Mouse (Mus musculus) hindbrain, embryonic 12.5 days (tissue): ENCODE measurements at regions not wholly inside any gene's neighbourhood (a gene's known extent, or its start where the extent isn't known, plus 50 kb on each side); places are given as distances from the start of the nearest gene placed in this dataset.

ENCODE experiments used
- ATAC-seq: fragments of 200-750 bp; cut with Nextera tagmentation; 2 replicates; pipeline ENCODE4 v1.8.0; 2017; ENCODE audit warnings: moderate TSS enrichment; ENCODE audit not compliant: low FRiP score
- H3K27ac ChIP-seq: fragments of 300-500 bp; sonication (generic); 2 replicates; pipeline ENCODE4 v1.5.1; 2016; ENCODE audit warnings: mild to moderate bottlenecking
- H3K27me3 ChIP-seq: fragments of 300-500 bp; sonication (generic); 2 replicates; pipeline ENCODE4 v1.6.1; 2016; ENCODE audit warnings: mild to moderate bottlenecking
- H3K36me3 ChIP-seq: fragments of 300-500 bp; sonication (generic); 2 replicates; pipeline ENCODE4 v1.6.1; 2016; ENCODE audit warnings: mild to moderate bottlenecking
- H3K4me1 ChIP-seq: fragments of 300-500 bp; sonication (generic); 2 replicates; pipeline ENCODE4 v1.6.1; 2016
- H3K4me2 ChIP-seq: fragments of 300-500 bp; sonication (generic); replicated peaks from 2 replicates; pipeline ENCODE4 v1.6.1; 2016; ENCODE audit warnings: mild to moderate bottlenecking
- H3K4me3 ChIP-seq: fragments of 300-500 bp; sonication (generic); 2 replicates; pipeline ENCODE4 v1.5.1; 2016; ENCODE audit warnings: mild to moderate bottlenecking
- H3K9ac ChIP-seq: fragments of 300-500 bp; sonication (generic); 2 replicates; pipeline ENCODE4 v1.6.1; 2016; ENCODE audit warnings: mild to moderate bottlenecking, moderate library complexity
- H3K9me3 ChIP-seq: fragments of 300-500 bp; sonication (generic); replicated peaks from 2 replicates; pipeline ENCODE4 v1.6.1; 2016; ENCODE audit warnings: mild to moderate bottlenecking
- WGBS: fragments of 180-500 bp; shearing (Covaris S2); methylation state at CpG from one replicate; pipeline ENCODE4 v1.1.7; 2016; 5-methylcytosine and 5-hydroxymethylcytosine counted together

DNA sequence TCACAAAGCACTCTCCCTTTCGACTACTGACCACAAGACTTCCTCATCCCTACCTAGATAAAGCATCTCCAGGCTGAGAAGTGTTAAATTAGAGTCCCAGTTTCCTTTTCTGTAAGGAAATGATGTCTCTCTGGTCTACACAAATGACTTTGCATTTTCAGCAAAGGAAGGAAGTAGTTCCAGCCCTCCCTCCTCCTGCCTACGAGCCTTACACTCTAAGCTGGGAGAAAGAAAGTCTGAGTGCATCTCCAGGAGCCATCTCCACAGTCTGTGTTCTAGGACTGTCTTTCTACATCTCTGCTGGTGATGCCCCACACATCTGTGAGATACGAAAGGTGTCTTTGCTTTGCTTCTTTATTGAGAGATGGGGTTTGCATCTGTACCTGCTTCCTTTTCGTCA, 251.1 kb upstream of the Prickle1 start:
- Histone ChIP-seq H3K9me3 (no peaks in the 10 kb centered on the region), H3K4me2 (no peak overlapping the region), H3K27me3 (no peaks in the 10 kb centered on the region), H3K4me3 (no peak overlapping the region), H3K36me3 (no peaks in the 10 kb centered on the region), H3K27ac (no peak overlapping the region), H3K9ac (no peak overlapping the region), H3K4me1 (no peaks in the 10 kb centered on the region)
- WGBS: 82% methylated on average over 4 of the region's 4 CpGs
- no peak for ATAC-seq

DNA sequence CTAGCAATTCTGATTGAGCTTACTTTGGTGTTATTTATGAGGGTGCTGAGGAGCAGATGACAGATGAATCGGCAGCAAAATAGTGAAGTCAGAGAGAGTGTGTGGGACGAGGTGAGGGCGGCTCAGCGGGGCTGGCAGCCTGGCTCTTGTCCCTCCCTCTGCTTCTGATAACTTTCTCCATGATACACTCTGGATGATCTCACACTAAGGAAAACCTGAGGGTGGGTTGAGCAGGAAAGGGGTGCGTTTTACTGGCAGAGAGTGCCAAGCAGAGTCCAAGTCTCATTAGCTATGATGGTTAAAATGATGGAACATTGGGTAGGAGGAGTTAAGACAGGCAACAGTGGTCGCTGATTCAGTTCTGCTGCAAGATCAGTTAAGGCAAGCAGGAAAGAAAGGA, 250.1 kb upstream of the Prickle1 start:
- H3K4me3 ChIP-seq: no peak overlapping the region
- H3K4me2 ChIP-seq: no peak overlapping the region
- H3K27me3 ChIP-seq: no peaks in the 10 kb centered on the region
- no peak overlapping the region for H3K27ac ChIP-seq
- no peaks in the 10 kb centered on the region for H3K36me3 ChIP-seq
- ATAC-seq: no peak
- no peak overlapping the region for H3K9ac ChIP-seq
- 85% methylated on average over 6 of the region's 6 CpGs for WGBS
- no peaks in the 10 kb centered on the region for H3K4me1 ChIP-seq
- H3K9me3 ChIP-seq: no peaks in the 10 kb centered on the region

DNA sequence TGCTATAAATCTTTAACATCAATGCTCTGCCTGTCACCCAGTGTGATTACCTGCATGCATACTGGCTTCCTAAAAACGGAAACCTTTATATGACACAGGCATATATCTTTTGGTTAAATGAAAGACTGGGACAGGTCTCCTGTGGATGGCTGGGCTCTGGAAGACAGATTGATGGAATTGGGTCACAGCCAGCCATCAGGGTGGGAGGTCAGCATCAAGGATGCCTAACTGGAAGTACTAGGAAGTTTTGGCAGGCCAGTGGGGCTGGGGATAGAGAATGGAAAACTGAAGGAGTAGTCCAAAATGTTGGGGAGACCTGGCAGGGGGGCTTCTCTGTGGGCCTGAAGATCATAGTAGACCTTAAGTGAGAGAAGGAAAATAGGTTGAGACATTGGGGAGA, 237.3 kb upstream of the Prickle1 start:
- no peak overlapping the region for H3K4me2 ChIP-seq
- H3K9ac ChIP-seq: no peak overlapping the region
- H3K27ac ChIP-seq: no peak overlapping the region
- H3K4me1 ChIP-seq: no peaks in the 10 kb centered on the region
- no peak for ATAC-seq
- H3K4me3 ChIP-seq: no peak overlapping the region
- H3K36me3 ChIP-seq: no peaks in the 10 kb centered on the region
- whole genome bisulfite sequencing: 76% methylated on average over 1 of the region's 1 CpGs
- no peaks in the 10 kb centered on the region for H3K27me3 ChIP-seq
- no peaks in the 10 kb centered on the region for H3K9me3 ChIP-seq

DNA sequence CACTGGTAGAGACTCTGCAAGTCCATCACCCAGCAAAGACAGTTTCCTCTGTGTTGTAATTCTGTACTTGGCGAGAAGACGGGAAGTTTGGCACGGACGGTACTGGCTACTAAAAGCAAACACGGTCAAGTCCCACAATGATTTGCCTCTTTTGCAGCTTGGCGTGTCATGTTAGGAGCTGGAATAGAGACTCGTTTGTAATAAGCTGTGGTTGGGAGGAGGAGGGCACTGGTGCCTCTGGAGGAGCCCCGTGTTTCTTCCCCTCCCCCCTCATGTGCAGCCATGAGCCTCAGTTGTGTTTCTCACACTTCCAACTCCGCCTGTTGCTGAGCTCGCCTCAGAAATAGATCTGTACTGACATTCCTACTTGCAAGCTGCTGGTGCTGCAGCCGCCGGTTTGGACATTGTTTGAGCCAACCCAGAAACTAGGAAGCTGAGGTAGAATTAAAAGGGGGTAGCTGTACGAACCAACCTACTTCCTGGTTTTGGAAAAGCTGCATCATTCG, 236.8 kb upstream of the Prickle1 start:
- Histone ChIP-seq H3K4me3 (no peak overlapping the region), H3K9ac (no peak overlapping the region), H3K27me3 (no peaks in the 10 kb centered on the region), H3K9me3 (no peaks in the 10 kb centered on the region), H3K4me2 (no peak overlapping the region), H3K27ac (no peak overlapping the region), H3K36me3 (no peaks in the 10 kb centered on the region), H3K4me1 (no peaks in the 10 kb centered on the region)
- ATAC-seq: no peak
- 86% methylated on average over 14 of the region's 14 CpGs for WGBS

DNA sequence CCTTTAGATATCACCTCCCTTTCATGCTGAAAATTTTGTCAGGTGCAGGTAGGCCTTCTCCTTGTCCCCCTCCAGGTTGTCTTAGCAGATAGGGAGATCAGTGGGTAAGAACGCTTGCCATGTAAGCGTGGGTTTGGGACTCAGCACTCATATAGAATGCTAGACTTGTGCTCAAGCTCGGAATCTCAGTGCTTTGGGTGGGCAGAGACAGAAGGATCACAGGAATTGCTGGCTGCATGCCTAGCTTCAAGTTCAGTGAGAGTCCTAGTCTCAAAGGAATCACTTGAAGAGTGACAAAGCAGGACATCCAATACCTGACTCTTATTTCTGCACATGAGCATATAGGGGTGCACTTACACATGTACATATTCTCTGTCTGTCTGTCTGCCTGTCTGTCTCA, 235.5 kb upstream of the Prickle1 start:
- no peak overlapping the region for H3K27ac ChIP-seq
- no peak overlapping the region for H3K4me2 ChIP-seq
- no peaks in the 10 kb centered on the region for H3K27me3 ChIP-seq
- no peaks in the 10 kb centered on the region for H3K9me3 ChIP-seq
- H3K4me3 ChIP-seq: no peak overlapping the region
- no peak for ATAC-seq
- 86% methylated on average over 3 of the region's 3 CpGs for WGBS
- no peak overlapping the region for H3K9ac ChIP-seq
- H3K4me1 ChIP-seq: no peaks in the 10 kb centered on the region
- H3K36me3 ChIP-seq: no peaks in the 10 kb centered on the region

DNA sequence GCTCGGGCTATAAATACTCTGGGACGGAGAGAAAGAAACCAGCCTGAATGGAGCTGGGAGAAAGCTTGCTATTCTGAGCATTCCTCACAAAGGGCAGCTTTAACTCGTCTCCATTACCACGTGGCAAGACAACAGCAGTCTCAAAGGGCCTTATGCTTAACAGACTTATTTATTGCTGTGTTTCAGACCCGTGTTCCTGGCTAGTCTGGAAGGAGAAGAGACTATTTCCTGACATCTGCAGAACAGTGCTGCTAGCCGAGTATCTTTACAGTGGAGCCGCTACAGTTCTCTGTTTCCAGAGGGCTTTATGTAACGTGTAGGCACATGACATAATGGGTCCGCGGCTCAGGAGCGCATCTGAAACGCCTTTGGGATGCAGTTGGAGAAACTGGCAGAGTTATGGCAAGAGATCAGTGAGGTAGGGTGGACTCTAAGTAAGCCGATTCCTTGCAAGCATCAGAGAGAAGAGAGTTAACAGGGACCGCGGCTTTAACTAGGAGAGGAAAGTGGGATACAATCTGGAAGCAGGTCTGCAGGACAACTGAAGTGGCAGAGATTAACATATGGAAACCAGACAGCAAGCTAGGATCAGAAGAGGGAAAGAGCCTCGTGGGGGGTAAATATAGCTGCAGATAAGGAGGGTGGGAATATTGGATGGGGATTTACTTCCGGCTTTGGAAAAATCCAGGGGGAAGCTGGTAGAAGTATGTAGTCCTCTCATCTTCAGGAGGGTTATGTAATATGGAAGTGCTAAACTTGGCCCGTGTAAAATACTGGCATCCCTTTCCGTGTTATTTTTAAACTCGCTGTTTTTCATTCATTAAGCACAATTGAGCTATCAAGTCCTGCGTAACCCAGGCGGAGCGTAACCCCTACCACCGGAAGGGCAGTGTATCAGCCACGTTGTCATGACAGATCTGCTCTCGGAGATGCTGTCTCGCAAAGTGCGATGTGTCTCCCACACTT, 229.3 kb upstream of the Prickle1 start:
- Histone ChIP-seq H3K9ac (no peak overlapping the region), H3K27ac (no peak overlapping the region), H3K4me1 (0 out of 2 replicates have a peak, but pooled peaks cover 10% of the 10 kb centered on the region), H3K4me2 (no peak overlapping the region), H3K4me3 (no peak overlapping the region), H3K36me3 (no peaks in the 10 kb centered on the region), H3K9me3 (no peaks in the 10 kb centered on the region), H3K27me3 (no peaks in the 10 kb centered on the region)
- WGBS: 68% methylated on average over 28 of the region's 28 CpGs
- no peak for ATAC-seq

DNA sequence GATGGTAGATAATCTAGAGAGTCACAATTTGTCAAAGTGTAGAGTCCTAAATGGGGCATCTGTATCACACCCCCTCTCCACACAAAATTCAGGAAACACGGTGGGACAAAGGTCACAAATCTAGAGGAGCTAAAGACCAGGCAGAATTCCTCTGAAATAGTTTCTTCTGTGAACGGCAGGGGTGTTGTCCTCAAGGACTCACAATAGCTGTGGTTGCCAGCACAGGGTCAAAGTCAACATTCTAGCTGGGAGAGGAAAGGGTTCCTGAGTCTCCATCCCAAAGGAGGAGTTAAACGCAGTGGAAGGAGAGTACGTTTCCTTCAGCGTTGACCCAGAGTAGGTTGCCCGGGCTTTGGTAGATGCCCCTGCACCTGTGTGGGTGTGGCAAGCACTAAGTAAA, 225.5 kb upstream of the Prickle1 start:
- no peaks in the 10 kb centered on the region for H3K27me3 ChIP-seq
- no peaks in the 10 kb centered on the region for H3K9me3 ChIP-seq
- H3K4me2 ChIP-seq: no peak overlapping the region
- H3K4me1 ChIP-seq: 0 out of 2 replicates have a peak, but pooled peaks cover 10% of the 10 kb centered on the region
- H3K9ac ChIP-seq: no peak overlapping the region
- ATAC-seq: no peak
- H3K4me3 ChIP-seq: no peak overlapping the region
- no peak overlapping the region for H3K27ac ChIP-seq
- no peaks in the 10 kb centered on the region for H3K36me3 ChIP-seq
- 71% methylated on average over 6 of the region's 6 CpGs for WGBS

DNA sequence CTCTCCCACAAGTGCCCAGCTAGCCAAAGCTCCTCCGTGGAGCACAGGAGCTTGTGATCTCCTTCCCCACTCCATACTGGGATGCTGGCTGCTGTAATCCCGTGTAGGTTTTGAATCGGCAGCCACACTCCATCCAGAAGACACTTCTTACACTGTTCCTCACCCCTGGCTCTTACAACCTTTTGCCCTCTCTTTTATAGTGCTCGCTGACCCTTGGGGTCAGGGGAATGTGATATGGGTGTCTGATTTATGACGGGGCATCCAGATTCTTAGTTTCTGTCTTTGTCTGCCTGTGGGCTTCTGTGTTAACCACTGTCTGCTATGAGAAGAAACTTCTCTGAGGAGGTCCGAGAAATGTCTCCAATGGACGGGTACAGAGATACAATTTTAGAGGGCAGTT, 216.3 kb upstream of the Prickle1 start:
- Histone ChIP-seq H3K27me3 (no peaks in the 10 kb centered on the region), H3K4me1 (no peaks in the 10 kb centered on the region), H3K27ac (no peak overlapping the region), H3K4me2 (no peak overlapping the region), H3K4me3 (no peak overlapping the region), H3K9me3 (no peaks in the 10 kb centered on the region), H3K36me3 (no peaks in the 10 kb centered on the region), H3K9ac (no peak overlapping the region)
- 61% methylated on average over 7 of the region's 7 CpGs for WGBS
- ATAC-seq: no peak

DNA sequence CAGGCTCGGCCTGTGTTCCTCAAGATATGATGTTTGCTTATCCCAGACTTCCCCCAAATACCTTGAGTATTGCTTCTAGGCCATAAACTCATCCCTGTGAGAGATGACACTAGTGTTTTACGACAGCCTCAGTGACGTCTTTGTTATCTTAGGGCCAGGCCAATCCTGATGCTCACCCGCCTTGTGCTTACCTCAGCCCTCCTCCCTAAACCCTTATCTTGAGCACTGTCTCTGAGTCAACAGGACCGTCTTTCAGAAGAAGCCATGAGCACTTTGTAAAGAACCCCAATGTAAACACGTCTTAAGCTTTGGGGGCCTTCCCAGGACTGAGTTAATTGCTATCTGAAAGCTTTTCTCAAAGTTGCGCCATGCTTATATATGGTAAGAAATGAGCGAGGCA, 212.3 kb upstream of the Prickle1 start:
- H3K36me3 ChIP-seq: no peaks in the 10 kb centered on the region
- ATAC-seq: no peak
- H3K27me3 ChIP-seq: no peaks in the 10 kb centered on the region
- H3K9ac ChIP-seq: no peak overlapping the region
- H3K27ac ChIP-seq: no peak overlapping the region
- H3K4me2 ChIP-seq: no peak overlapping the region
- whole genome bisulfite sequencing: 89% methylated on average over 8 of the region's 8 CpGs
- no peak overlapping the region for H3K4me3 ChIP-seq
- H3K4me1 ChIP-seq: no peaks in the 10 kb centered on the region
- no peaks in the 10 kb centered on the region for H3K9me3 ChIP-seq

DNA sequence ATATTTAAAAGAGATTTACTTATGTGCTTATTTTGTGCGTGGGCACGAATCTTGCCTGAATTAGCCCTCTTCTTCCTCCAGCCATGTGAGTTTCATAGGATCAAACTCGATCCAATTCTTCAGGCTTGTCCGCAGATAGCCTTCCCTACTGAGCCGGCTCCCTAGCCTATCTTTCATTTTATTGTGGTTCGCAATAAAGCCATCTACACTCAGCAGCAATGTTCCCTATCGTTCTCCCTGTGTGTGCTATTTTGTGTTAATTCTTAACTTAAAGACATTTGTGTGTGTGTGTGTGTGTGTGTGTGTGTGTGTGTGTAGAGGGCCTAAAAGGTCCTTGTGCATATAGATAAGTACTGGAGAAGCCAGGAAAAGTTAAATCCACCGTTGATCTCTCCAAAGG, 211.8 kb upstream of the Prickle1 start:
- WGBS: 95% methylated on average over 8 of the region's 8 CpGs
- no peaks in the 10 kb centered on the region for H3K9me3 ChIP-seq
- no peak for ATAC-seq
- H3K9ac ChIP-seq: no peak overlapping the region
- H3K27me3 ChIP-seq: no peaks in the 10 kb centered on the region
- no peaks in the 10 kb centered on the region for H3K36me3 ChIP-seq
- no peak overlapping the region for H3K4me2 ChIP-seq
- no peaks in the 10 kb centered on the region for H3K4me1 ChIP-seq
- no peak overlapping the region for H3K4me3 ChIP-seq
- no peak overlapping the region for H3K27ac ChIP-seq

DNA sequence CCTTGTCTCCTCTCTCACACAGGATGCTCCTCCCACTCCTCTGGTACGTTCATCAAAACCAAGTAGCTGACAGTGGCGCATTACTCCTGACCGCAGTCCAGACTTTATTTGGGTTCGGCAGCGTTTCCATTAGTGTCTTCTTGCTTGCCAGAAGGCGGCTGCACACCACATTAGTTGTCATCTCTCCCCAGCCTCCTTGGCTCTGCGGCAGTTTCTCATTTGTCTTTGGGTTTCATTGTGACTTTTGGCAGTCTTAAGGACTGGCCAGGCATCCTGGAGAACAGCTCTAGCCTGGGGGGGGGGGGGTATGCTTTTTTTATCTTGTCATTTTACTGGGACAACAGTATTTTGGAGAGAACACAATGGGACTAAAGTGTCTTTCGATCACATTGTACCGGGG, 209.0 kb upstream of the Prickle1 start:
- Histone ChIP-seq H3K4me1 (no peaks in the 10 kb centered on the region), H3K27ac (no peak overlapping the region), H3K36me3 (no peaks in the 10 kb centered on the region), H3K27me3 (no peaks in the 10 kb centered on the region), H3K9me3 (no peaks in the 10 kb centered on the region), H3K4me2 (no peak overlapping the region), H3K4me3 (no peak overlapping the region), H3K9ac (no peak overlapping the region)
- 78% methylated on average over 9 of the region's 9 CpGs for WGBS
- no peak for ATAC-seq

DNA sequence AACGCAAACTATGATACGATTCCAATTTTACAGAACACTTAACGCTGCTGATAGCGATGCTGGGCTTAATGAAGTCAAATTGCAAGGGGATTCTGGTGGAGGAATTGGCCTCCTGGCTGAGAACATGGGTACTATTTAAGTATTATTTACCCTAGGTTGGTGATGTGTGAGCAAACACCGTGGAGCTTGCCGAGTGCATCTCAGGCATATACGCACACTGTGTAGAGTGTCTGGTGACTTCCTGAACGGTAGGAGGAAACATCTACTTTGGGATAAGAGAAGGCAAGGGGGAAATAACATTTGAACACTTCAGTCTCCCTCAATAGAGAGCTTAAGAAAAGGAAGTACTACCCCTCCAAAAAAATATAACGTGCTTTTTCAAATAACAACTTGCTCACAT, 194.8 kb upstream of the Prickle1 start:
- 87% methylated on average over 9 of the region's 9 CpGs for WGBS

DNA sequence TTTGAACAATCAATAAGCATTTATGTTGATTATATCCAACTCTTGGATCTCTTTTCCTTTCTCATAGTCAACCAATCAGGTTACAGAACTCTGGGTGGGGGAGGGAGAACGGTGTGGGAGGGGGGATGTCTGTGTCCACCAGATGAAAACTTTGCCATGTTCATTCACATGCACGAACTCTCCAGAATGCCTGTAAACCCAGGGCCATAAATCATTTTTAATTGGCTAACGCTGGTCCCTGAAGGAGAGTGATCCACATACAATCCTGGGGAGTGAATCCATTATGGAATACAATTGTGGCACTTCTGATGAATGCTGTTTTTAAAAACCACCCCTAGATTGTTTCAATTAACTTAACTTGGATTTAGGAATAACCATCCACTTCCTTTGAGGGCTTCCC, 194.1 kb upstream of the Prickle1 start:
- Histone ChIP-seq H3K9ac (no peak overlapping the region), H3K9me3 (no peaks in the 10 kb centered on the region), H3K27me3 (no peaks in the 10 kb centered on the region), H3K4me3 (no peak overlapping the region), H3K4me1 (no peaks in the 10 kb centered on the region), H3K27ac (no peak overlapping the region), H3K4me2 (no peak overlapping the region), H3K36me3 (no peaks in the 10 kb centered on the region)
- WGBS: 55% methylated on average over 3 of the region's 3 CpGs
- ATAC-seq: no peak

More for the DNA sequence above, 194.8 kb upstream of the Prickle1 start:
- no peaks in the 10 kb centered on the region for H3K4me1 ChIP-seq
- no peaks in the 10 kb centered on the region for H3K9me3 ChIP-seq
- H3K27ac ChIP-seq: no peak overlapping the region
- H3K27me3 ChIP-seq: no peaks in the 10 kb centered on the region
- H3K9ac ChIP-seq: no peak overlapping the region
- H3K4me2 ChIP-seq: no peak overlapping the region
- no peak for ATAC-seq
- no peaks in the 10 kb centered on the region for H3K36me3 ChIP-seq
- H3K4me3 ChIP-seq: no peak overlapping the region
